Mouse (Mus musculus): ENCODE measurements around the gene Atg16l2. TPM values are rescaled to one million over a fixed set of nuclear protein-coding genes. Genes with fewer than 3 reads are reported as not detected.

Gene Atg16l2
- 85.8 TPM for polyA plus RNA-seq (2017; shearing (Covaris generic))

DNA sequence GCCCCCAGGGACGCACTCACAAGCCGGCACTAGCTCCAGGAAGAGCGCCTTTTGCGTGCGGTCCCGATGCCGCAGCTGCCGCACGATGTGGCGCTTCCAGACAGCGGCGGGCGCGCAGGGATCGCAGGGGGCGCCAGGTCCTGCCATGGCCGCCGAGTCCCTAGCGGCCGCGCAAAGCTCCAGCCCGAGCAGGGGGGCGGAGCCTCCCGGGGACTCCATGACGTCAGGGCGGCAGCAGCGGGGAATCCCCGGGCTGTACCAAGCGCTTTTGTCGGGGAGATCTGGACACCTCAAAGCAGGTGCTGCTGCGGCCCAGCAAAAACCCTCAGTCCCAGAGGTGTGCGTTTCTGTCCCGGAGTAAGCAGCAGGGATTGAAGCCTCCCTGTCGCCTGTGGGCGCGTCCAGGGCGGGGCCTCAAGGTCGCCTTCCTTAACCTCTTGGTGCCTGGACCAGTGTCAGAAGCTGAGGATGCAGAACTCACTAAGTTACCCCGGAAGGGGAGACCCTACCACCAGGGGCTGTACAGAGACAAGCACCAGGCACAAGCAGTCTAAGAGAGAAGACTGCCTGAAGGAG is at the start of gene Atg16l2:
TSS of gene Atg16l2 (minus strand) at position 371 of the 576 bp plus-strand sequence.

GRCm38 (mm10) chr7:101347767-101348270 is 45.8 kb upstream of the Atg16l2 start, which contains the start of gene Arap1:
Arap1 (plus strand) TSS chr7:101348067.

DNA sequence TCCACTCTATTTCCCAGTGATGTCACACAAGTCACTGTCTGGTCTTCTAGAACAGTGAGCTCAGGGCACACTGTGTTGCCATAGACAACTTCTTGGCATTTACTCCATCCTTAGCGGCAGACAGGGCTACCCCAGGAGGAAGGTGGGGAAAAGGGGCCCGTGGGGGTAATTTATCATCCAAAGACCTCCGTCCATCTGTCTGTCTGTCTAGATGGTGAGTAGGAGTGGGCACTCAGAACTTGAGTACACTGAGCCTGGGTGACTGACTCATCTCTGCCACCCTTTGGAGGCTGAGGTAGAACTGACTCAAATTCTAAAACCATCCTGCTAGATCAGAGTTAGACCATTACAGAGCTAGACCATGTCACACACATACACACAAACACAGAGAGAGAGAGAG is 15.0 kb upstream of the Atg16l2 start, which contains the start of gene Stard10:
TSS of gene Stard10 (plus strand) at position 73 of the 400 bp plus-strand sequence.

Other genes with a start within 250 kb of the Atg16l2 start
- 42.5 TPM for gene Fchsd2, start 209.4 kb downstream of the Atg16l2 start, polyA plus RNA-seq (2017; shearing (Covaris generic))
- 9.0 TPM for gene Stard10, start 14.8 kb upstream of the Atg16l2 start, polyA plus RNA-seq (2017; shearing (Covaris generic))
- 117 TPM for gene Arap1, start 45.8 kb upstream of the Atg16l2 start, polyA plus RNA-seq (2017; shearing (Covaris generic))
- 69.0 TPM for gene Gm45837, start 108.6 kb upstream of the Atg16l2 start, polyA plus RNA-seq (2017; shearing (Covaris generic))
- 19.7 TPM for gene Pde2a, start 119.4 kb upstream of the Atg16l2 start, polyA plus RNA-seq (2017; shearing (Covaris generic))